Mouse (Mus musculus): Measurements from ENCODE around the gene Glg1.
"Not testable (repeated sequence)": the region's sequence is repeated elsewhere in the genome, so short reads cannot be mapped to it uniquely, and the experiment has no call there.

Glg1 gene

GRCm38 (mm10) chr8:111258631-111259407, at the start of gene Glg1:
TSS of gene Glg1 (minus strand) at chr8:111259216.
- in situ Hi-C loops (cut with MboI, MseI) = no loop called here

GRCm38 (mm10) chr8:111305031-111305730, 46.2 kb upstream of the Glg1 start:
- in situ Hi-C loops (cut with MboI, MseI) = loop anchor here in 1 of 2 experiments (5.0 kb wide), 1 partner anchor 78 kb away; no protein-coding TSS in a partner anchor

DNA sequence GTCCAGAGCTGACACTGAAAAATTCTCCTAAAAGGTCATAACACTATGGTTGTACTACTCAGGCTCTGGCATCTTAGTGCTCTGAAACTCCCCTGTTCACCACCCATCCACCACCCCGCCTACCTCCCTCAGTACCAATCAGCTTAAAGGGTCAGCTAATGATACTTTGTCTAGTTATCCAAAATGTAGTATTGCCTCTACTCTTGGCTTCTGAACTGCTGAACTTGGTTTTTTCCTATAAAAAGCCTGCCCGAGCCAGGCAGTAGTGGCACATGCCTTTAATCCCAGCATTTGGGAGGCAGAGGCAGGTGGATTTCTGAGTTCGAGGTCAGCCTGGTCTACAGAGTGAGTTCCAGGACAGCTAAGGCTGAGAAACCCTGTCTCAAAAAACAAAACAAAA, 45.3 kb upstream of the Glg1 start:
- in situ Hi-C loops (cut with MboI, MseI) = no loop called here

DNA sequence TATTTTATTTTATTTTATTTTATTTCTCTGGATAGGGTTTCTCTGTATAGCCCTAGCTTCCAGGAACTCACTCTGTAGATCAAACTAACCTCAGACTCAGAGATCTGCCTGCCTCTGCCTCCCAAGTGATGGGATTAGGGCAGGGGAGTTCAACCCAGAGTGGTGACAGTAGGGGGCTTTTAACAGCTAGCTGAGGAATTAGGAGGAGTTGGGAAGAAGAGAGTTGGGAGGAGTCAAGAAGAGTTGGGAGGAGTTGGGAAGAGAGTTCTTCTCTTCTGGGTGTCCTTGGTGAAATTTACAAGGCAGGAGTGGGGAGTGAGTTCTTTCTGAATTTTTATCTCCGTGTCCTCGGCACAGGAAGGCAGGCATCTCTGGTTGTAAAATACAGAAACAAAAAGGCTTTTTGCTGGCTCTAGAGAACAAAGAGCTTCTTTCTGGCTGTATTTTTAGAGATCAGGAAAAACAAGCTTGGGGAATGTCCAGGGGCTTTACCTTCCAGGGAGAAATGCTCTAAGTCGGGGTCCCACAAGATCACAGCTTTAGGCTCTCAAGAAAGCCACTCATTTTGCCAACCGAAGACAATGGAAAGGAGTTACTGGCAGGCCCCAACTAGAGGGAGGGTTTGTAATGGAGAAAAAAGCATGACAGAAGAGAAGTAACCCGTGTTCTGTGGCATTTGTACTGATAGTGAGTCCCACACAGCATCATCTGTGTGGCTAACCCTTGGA, 44.2 kb upstream of the Glg1 start:
- in situ Hi-C loops (cut with MboI, MseI) = not testable (repeated sequence)

DNA sequence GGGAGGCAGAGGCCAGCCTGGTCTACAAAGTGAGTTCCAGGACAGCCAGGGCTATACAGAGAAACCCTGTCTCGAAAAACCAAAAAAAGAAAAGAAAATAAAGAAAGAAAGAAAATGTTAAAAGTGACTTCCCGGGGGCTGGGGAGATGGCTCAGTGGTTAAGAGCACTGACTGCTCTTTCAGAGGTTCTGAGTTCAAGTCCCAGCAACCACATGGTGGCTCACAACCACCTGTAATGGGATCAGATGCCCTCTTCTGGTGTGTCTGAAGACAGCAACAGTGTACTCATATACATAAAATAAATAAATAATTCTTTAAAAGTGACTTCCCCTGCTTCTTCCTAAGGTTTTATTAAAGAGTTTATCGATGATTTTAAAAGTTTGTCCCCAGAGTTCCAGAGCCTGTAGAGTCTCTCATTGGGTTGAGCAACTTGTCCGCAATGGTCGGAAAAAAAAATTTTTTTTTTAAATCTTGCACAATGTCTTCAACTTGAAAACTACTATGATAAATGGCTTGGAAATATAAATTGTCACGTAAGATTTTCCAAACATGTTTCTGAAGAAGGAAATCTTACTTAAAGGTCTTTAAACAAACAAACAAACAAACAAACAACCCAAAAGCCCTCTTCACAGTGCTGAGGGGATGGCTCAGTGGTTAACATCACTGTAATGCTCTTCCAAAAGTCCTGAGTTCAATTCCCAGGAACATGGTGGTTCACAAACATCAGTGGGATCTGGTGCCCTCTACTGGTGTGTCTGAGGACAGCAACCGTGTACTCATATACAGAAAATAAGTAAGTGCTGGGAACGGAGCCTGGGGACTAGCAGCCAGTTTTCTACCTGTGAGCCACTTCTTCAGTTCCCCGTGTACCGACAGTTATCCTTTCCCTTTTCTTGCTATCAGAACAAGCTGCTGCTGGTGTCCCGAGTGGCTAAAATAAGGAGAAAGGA, 41.9 kb upstream of the Glg1 start:
- in situ Hi-C loops (cut with MboI, MseI) = no loop called here

- in situ Hi-C loops (cut with MboI, MseI) = no loop called here
Observed at GRCm38 (mm10) chr8:111299821-111300568, 41.0 kb upstream of the Glg1 start, which contains the start of gene Rfwd3. TSS of gene Rfwd3 (minus strand) at chr8:111300222.

GRCm38 (mm10) chr8:111299363-111299820, 40.4 kb upstream of the Glg1 start:
- in situ Hi-C loops (cut with MboI, MseI) = no loop called here

- in situ Hi-C loops (cut with MboI, MseI) = no loop called here
Observed at GRCm38 (mm10) chr8:111298011-111298410, 39.0 kb upstream of the Glg1 start.

DNA sequence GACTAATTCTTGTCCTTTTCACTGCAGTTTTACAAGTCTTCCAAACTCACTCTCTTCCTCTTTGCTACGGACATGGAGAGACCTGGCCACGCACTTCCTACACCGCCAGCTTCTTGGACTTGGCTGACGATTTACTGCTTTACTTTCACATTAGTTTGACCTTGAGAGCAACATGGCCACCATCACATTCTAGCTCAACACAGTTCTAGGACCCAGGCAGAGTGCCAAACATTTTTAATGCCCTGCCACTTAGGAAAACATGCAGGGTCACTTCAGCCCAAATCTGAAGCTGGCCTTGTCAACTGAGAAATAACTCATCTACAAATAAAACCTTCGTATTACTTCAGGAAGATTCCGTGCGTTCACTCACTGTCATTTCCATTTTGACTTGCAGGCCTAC, 32.7 kb upstream of the Glg1 start:
- in situ Hi-C loops (cut with MboI, MseI) = no loop called here

- in situ Hi-C loops (cut with MboI, MseI) = no loop called here
Observed at GRCm38 (mm10) chr8:111290586-111290985, 31.6 kb upstream of the Glg1 start.

GRCm38 (mm10) chr8:111285603-111286002, 26.6 kb upstream of the Glg1 start:
- in situ Hi-C loops (cut with MboI, MseI) = loop anchor here (5.0 to 10.0 kb wide), 3 partner anchors 238 to 471 kb away; no protein-coding TSS in a partner anchor

DNA sequence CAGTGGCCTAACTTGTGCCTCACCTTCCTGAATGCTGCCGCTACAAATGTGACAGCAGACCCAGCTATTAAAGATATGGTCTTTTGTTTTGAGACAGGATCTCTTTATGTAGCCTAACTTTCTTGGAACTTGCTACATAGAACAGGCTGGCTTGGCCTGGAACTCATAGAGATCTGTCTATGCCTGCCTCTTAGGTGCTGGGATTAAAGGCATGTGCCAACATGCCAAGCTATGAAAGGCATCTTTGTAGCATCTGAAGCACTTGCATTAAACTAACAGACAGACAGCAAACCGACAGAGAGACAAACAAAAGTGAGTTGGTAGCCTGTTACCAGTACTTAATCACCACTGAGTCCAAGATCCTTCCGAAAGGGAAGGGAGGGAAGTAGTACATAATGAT, 23.1 kb upstream of the Glg1 start:
- in situ Hi-C loops (cut with MboI, MseI) = loop anchor here (5.0 to 10.0 kb wide), 3 partner anchors 237 to 467 kb away; no protein-coding TSS in a partner anchor

GRCm38 (mm10) chr8:111268277-111268676, 9.3 kb upstream of the Glg1 start:
- in situ Hi-C loops (cut with MboI, MseI) = loop anchor here in 1 of 2 experiments (5.0 kb wide), 1 partner anchor 86 kb away; no protein-coding TSS in a partner anchor

GRCm38 (mm10) chr8:111266161-111266560, 7.1 kb upstream of the Glg1 start:
- in situ Hi-C loops (cut with MboI, MseI) = loop anchor here in 1 of 2 experiments (5.0 kb wide), 1 partner anchor 84 kb away; no protein-coding TSS in a partner anchor

- in situ Hi-C loops (cut with MboI, MseI) = loop anchor here in 1 of 2 experiments (5.0 kb wide), 1 partner anchor 82 kb away; no protein-coding TSS in a partner anchor
Observed at GRCm38 (mm10) chr8:111264693-111265220, 5.7 kb upstream of the Glg1 start.

DNA sequence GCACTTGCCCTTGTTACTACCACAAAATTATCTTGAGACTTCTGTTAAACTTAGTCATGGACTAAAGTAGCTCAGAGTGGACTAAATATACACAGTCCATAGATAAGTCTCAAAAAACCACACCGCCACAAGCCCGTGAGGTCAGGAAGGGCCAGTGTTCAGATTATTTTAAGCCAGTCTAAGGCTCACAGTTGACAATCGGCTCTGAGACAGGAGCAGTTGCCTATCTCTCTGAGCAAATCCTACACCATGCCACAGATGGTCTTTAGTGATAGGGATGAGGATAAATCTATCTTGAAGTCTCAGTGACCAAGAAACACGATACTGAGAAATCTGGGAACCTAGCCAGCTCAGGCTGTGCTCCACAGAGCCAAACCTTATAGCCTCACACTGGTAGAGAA, 3.0 kb upstream of the Glg1 start:
- in situ Hi-C loops (cut with MboI, MseI) = no loop called here

GRCm38 (mm10) chr8:111260251-111260650, 1.2 kb upstream of the Glg1 start:
- in situ Hi-C loops (cut with MboI, MseI) = no loop called here

GRCm38 (mm10) chr8:111259408-111259741, 359 bp upstream of the Glg1 start:
- in situ Hi-C loops (cut with MboI, MseI) = no loop called here

- in situ Hi-C loops (cut with MboI, MseI) = no loop called here
Observed at GRCm38 (mm10) chr8:111258010-111258630, 896 bp downstream of the Glg1 start.
